8 mouse cellular contexts compared by ENCODE assay signal in the genomic region with DNA sequence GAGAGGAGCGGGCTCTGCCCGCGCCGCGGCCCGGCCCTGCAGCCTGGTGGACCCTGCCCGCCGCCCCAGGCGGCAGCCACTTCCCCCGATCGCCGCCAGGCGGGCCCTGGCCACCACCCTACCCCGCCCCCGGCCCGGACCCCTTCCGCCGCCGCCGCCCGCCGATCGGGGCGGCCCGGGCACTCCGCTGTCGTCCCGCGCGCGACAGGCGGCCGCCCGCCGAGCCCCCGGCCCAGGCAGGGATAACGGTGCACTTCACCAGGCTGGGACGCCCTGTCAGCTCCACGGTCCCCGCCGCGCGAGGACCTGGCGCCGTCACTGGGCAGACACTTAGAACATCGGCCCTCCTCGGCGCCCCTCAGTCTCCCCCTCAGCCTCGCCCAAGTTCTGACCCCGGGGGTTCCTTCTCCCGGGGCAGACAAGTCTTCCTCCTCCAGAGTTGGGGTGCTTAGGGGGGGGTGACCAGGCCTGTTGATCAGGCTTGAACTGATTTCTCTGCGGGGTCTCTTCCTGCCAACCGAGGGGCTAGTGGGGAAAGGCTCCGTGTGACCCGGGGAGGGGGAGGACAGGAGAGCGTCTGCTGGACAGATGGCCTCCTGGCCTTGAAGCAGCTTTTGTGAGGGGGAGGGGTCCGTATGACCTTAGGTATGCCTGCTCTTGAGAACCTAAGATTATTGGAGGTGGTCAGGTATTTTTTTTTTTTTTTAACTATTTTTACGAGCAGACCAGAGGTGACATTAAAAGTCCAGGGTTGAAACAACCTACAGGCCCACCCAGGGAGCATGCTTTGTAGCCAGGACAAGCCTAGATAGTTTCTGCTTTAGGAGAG. TPM values are rescaled to one million over a fixed set of nuclear protein-coding genes. Genes with fewer than 3 reads are reported as not detected.
DNase-seq lines count a peak whose midpoint lies in the region; ATAC-seq and TF ChIP-seq lines count a peak whose summit lies in the region.

No protein-coding gene starts in this region.

- WGBS in hindbrain, embryonic 13.5 days: under 1% methylated on average over 44 of the region's 58 CpGs
- WGBS in lung, embryonic 14.5 days: under 1% methylated on average over 56 of the region's 58 CpGs

- no peaks in the 10 kb centered on the region for H3K9me3 ChIP-seq in hindbrain, embryonic 13.5 days
- H3K9me3 ChIP-seq in lung, embryonic 14.5 days (ENCODE audit: low read depth, low read length): no peaks in the 10 kb centered on the region

- peak overlapping the region; percentile 97 for H3K9ac ChIP-seq in hindbrain, embryonic 13.5 days
- peak overlapping the region; percentile 96 for H3K9ac ChIP-seq in lung, embryonic 14.5 days

- H3K27me3 ChIP-seq in hindbrain, embryonic 13.5 days: no peaks in the 10 kb centered on the region
- no peaks in the 10 kb centered on the region for H3K27me3 ChIP-seq in lung, embryonic 14.5 days (ENCODE audit: insufficient read depth, low read length)

- peak overlapping the region; percentile 92 for H3K4me2 ChIP-seq in hindbrain, embryonic 13.5 days
- H3K4me2 ChIP-seq in lung, embryonic 14.5 days: peak overlapping the region; percentile 84

- TF ChIP-seq CTCF in lung, embryonic 14.5 days (IDR thresholded peaks at IDR 0.05; ENCODE audit: low read depth): no peak

- peak; percentile 25 for ATAC-seq in erythroblast, adult 5-6 weeks (replicated peaks; ENCODE audit: low FRiP score, poor library complexity, severe bottlenecking)
- peak; percentile 88 for ATAC-seq in hindbrain, embryonic 13.5 days (ENCODE audit: low FRiP score)
- peak; percentile 89 for ATAC-seq in lung, embryonic 14.5 days (ENCODE audit: insufficient read depth)

- peak; percentile 17 to 56 for DNase-seq in lung, adult 18-20 months
- no peak for DNase-seq in lung, postnatal 14 days
- peak; percentile 64 to 80 for DNase-seq in adrenal gland, postnatal 36 days
- DNase-seq in lung, embryonic 14.5 days: peak; percentile 82
- peak; percentile 73 for DNase-seq in retina, postnatal 1 day
- no peak for DNase-seq in urinary bladder, adult 18-20 months (ENCODE audit: low spot score in 2 of 2)

- peak overlapping the region; percentile 97 for H3K27ac ChIP-seq in hindbrain, embryonic 13.5 days
- H3K27ac ChIP-seq in lung, embryonic 14.5 days (ENCODE audit: low read depth): peak overlapping the region; percentile 94

- peak overlapping the region; percentile 86 for H3K4me3 ChIP-seq in hindbrain, embryonic 13.5 days
- H3K4me3 ChIP-seq in lung, embryonic 14.5 days (ENCODE audit: low read depth, low read length): peak overlapping the region; percentile 95

- H3K36me3 ChIP-seq in hindbrain, embryonic 13.5 days: no peaks in the 10 kb centered on the region
- 0 out of 2 replicates have a peak, but pooled peaks cover 3% of the 10 kb centered on the region for H3K36me3 ChIP-seq in lung, embryonic 14.5 days (ENCODE audit: insufficient read depth)

- peaks cover 42% of the 10 kb centered on the region for H3K4me1 ChIP-seq in hindbrain, embryonic 13.5 days (replicated peaks)
- 0 out of 2 replicates have a peak, but pooled peaks cover 9% of the 10 kb centered on the region for H3K4me1 ChIP-seq in lung, embryonic 14.5 days (ENCODE audit: insufficient read depth)

RNA-seq across cellular contexts. Expression of a gene that starts 0.6 kb away (rescaled TPM):
- total RNA-seq in adrenal gland, postnatal 36 days (2021): 10 to 100 TPM; 21.9 to 34.3 TPM
- 9.4 and 10.4 TPM in 2 replicates for total RNA-seq in erythroblast, adult 5-6 weeks (2015; ENCODE audit: low replicate concordance)
- total RNA-seq in erythroblast, adult 5-6 weeks (2017; ENCODE audit: low replicate concordance): 13.8 and 17.7 TPM in 2 replicates
- polyA plus RNA-seq in hindbrain, embryonic 13.5 days (2015; fragmentation: Nextera tagmentation; extraction: Ambion mirVana): 7.3 and 8.8 TPM in 2 replicates
- polyA plus RNA-seq in lung, embryonic 14.5 days (2014; fragmentation: Nextera tagmentation; extraction: Ambion mirVana): 18.1 and 19.7 TPM in 2 replicates

RNA-seq across cellular contexts. Expression of a gene that starts 46.5 kb away (rescaled TPM):
- 100 to 1,000 TPM; 100 to 116 TPM for total RNA-seq in adrenal gland, postnatal 36 days (2021)
- total RNA-seq in erythroblast, adult 5-6 weeks (2015; ENCODE audit: low replicate concordance): 65.3 and 70.2 TPM in 2 replicates
- 65.7 and 80.3 TPM in 2 replicates for total RNA-seq in erythroblast, adult 5-6 weeks (2017; ENCODE audit: low replicate concordance)
- polyA plus RNA-seq in hindbrain, embryonic 13.5 days (2015; fragmentation: Nextera tagmentation; extraction: Ambion mirVana): 174 and 177 TPM in 2 replicates
- 191 and 196 TPM in 2 replicates for polyA plus RNA-seq in lung, embryonic 14.5 days (2014; fragmentation: Nextera tagmentation; extraction: Ambion mirVana)

Comparison
In these comparisons a context has a peak if more than half of its experiments do, and no peak if none do; other contexts are left out.
1. DNase-seq: peak in lung, adult 18-20 months (2 of 2), adrenal gland, postnatal 36 days (2 of 2), lung, embryonic 14.5 days (single experiment) and retina, postnatal 1 day (single experiment); none in lung, postnatal 14 days (single experiment) and urinary bladder, adult 18-20 months (0 of 2).
2. ATAC-seq: peak in every context shown above with its lines; median percentile 89 in lung, embryonic 14.5 days; 88 in hindbrain, embryonic 13.5 days; 25 in erythroblast, adult 5-6 weeks.